Mouse (Mus musculus) layer of hippocampus, adult 9-10 months (tissue): ENCODE results near the gene Tfpt.

Source experiments
- DNase-seq: peaks from one replicate; pipeline ENCODE4 v3.0.0; 2022; ENCODE audit warnings: low spot score

Tfpt gene

GRCm38 (mm10) chr7:3629543-3630477 is at the start of gene Tfpt, which contains the start of gene Prpf31:
Gene Tfpt, minus strand, starts transcription at chr7:3629929.
Gene Prpf31, plus strand, starts transcription at chr7:3629985.
- peak; percentile 93 for DNase-seq

GRCm38 (mm10) chr7:3677342-3677741 is 47.6 kb upstream of the Tfpt start, which contains the start of gene Tmc4:
Gene Tmc4, minus strand, starts transcription at chr7:3677553.
- DNase-seq = no peak

- DNase-seq = no peak
Observed at GRCm38 (mm10) chr7:3676371-3676770, 46.6 kb upstream of the Tfpt start.

- no peak for DNase-seq
Observed at GRCm38 (mm10) chr7:3675228-3675548, 45.5 kb upstream of the Tfpt start.

- DNase-seq = peak; percentile 68
Observed at GRCm38 (mm10) chr7:3674507-3675227, 44.9 kb upstream of the Tfpt start.

GRCm38 (mm10) chr7:3666921-3667391 is 37.2 kb upstream of the Tfpt start:
- no peak for DNase-seq

GRCm38 (mm10) chr7:3665215-3666114 is 35.7 kb upstream of the Tfpt start, which contains the start of gene Leng1:
Gene Leng1, minus strand, starts transcription at chr7:3665840.
- peak; percentile 96 for DNase-seq

GRCm38 (mm10) chr7:3664524-3665214 is 34.9 kb upstream of the Tfpt start:
- DNase-seq = no peak

GRCm38 (mm10) chr7:3658578-3658977 is 28.8 kb upstream of the Tfpt start:
- DNase-seq = no peak

- DNase-seq = no peak
Observed at GRCm38 (mm10) chr7:3656966-3657365, 27.2 kb upstream of the Tfpt start.

- DNase-seq = no peak
Observed at GRCm38 (mm10) chr7:3646641-3647040, 16.9 kb upstream of the Tfpt start.

- no peak for DNase-seq
Observed at GRCm38 (mm10) chr7:3646188-3646587, 16.5 kb upstream of the Tfpt start.

- DNase-seq = no peak
Observed at GRCm38 (mm10) chr7:3645488-3646025, 15.8 kb upstream of the Tfpt start.

- peak; percentile 98 for DNase-seq
Observed at GRCm38 (mm10) chr7:3644672-3645487, 15.2 kb upstream of the Tfpt start, which contains the start of gene Cnot3. Gene Cnot3, plus strand, starts transcription at chr7:3645268.

- no peak for DNase-seq
Observed at GRCm38 (mm10) chr7:3644348-3644671, 14.6 kb upstream of the Tfpt start.

GRCm38 (mm10) chr7:3643843-3644242 is 14.1 kb upstream of the Tfpt start:
- DNase-seq = no peak

- DNase-seq = no peak
Observed at GRCm38 (mm10) chr7:3643412-3643811, 13.7 kb upstream of the Tfpt start.

- no peak for DNase-seq
Observed at GRCm38 (mm10) chr7:3630478-3630815, 718 bp upstream of the Tfpt start.

- DNase-seq = no peak
Observed at GRCm38 (mm10) chr7:3629030-3629429, 699 bp downstream of the Tfpt start.
